Mouse (Mus musculus) hindbrain, embryonic 11.5 days (tissue): ENCODE measurements around the gene 3110040M04Rik. TPM values are rescaled to one million over a fixed set of nuclear protein-coding genes. Genes with fewer than 3 reads are reported as not detected.

Source experiments
- ATAC-seq: fragments of 200-750 bp; cut with Nextera tagmentation; 2 replicates; pipeline ENCODE4 v1.8.0; 2017; ENCODE audit warnings: mild to moderate bottlenecking, moderate TSS enrichment, moderate library complexity; ENCODE audit not compliant: low FRiP score
- DNase-seq: peaks from one replicate; pipeline ENCODE4 v3.0.0-alpha.2; 2015; ENCODE audit warnings: low spot score
- H3K27ac ChIP-seq: fragments of 300-500 bp; sonication (generic); 2 replicates; pipeline ENCODE4 v1.5.1; 2014; ENCODE audit warnings: mild to moderate bottlenecking, low read depth, low read length
- H3K27me3 ChIP-seq: fragments of 300-500 bp; sonication (generic); 2 replicates; pipeline ENCODE4 v1.6.1; 2014; ENCODE audit warnings: mild to moderate bottlenecking, low read length, moderate library complexity, mixed read lengths; ENCODE audit not compliant: control insufficient read depth, insufficient read depth
- H3K36me3 ChIP-seq: fragments of 300-500 bp; sonication (generic); 2 replicates; pipeline ENCODE4 v1.6.1; 2014; ENCODE audit warnings: mild to moderate bottlenecking, low read length, moderate library complexity, mixed read lengths; ENCODE audit not compliant: control insufficient read depth, insufficient read depth
- H3K4me1 ChIP-seq: fragments of 300-500 bp; sonication (generic); replicated peaks from 2 replicates; pipeline ENCODE4 v1.6.1; 2014; ENCODE audit warnings: low read length, mixed read lengths; ENCODE audit not compliant: control insufficient read depth, insufficient read depth
- H3K4me2 ChIP-seq: fragments of 300-500 bp; sonication (generic); replicated peaks from 2 replicates; pipeline ENCODE4 v1.6.1; 2014; ENCODE audit warnings: mild to moderate bottlenecking, low read depth, low read length
- H3K4me3 ChIP-seq: fragments of 300-500 bp; sonication (generic); 2 replicates; pipeline ENCODE4 v1.5.1; 2014; ENCODE audit warnings: low read depth, low read length
- H3K9ac ChIP-seq: fragments of 300-500 bp; sonication (generic); 2 replicates; pipeline ENCODE4 v1.6.1; 2014; ENCODE audit warnings: low read depth, low read length
- H3K9me3 ChIP-seq: fragments of 300-500 bp; sonication (generic); 2 replicates; pipeline ENCODE4 v1.6.1; 2016; ENCODE audit warnings: low read length; ENCODE audit not compliant: control insufficient read depth
- WGBS: fragments of 180-500 bp; shearing (Covaris S2); extraction: QIAGEN DNeasy Blood & Tissue Kit; methylation state at CpG from one replicate; pipeline ENCODE4 v1.1.7; 2014; 5-methylcytosine and 5-hydroxymethylcytosine counted together
- polyA plus RNA-seq: library from polyadenylated mRNA; unstranded; fragments of >200 nt; fragmentation: Nextera tagmentation; extraction: Ambion mirVana; gene quantifications from 2 replicates; pipeline ENCODE4 v1.2.1, GENCODE M21; 2014

Gene 3110040M04Rik
- polyA plus RNA-seq, 1 experiment from 2014 or later = 0.57 TPM

DNA sequence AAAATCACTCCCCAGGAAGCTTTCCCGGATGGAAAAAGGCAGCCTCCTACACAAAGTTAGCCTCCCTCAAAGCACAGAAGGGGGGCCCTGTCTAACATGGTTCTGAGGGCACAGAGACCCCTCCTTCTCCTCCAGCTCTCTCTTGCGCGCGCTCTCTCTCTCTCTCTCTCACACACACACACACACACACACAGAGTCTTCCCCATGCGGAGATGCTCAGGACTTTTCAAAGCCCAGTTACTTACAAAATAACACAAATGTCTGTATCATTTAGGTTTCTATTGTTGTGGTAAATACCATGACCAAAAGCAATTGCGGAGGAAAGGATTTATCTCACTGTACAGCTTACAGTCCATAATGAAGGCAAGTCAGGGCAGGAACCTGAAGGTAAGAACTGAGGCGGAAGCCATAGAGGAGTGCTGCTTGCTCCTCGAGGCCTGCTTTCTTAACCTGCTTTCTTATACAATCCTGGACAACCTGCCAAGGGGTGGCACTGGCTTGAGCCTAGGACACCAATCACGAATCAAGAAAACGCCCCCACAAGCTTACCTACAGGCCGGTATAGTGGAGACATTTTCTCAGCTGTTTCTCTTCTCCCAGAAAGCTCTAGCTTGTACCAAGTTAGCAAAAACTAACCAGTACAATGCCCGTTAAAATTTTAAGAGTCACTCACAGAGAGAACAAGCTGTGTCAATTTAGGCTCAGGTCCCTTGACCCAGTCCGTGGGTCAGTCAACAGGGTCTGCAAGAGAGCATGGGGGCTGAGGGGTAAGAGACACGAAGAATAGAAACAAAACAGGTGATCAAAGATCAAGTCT lies 47.5 kb downstream of the 3110040M04Rik start:
- Histone ChIP-seq H3K4me1 (no peaks in the 10 kb centered on the region), H3K36me3 (no peaks in the 10 kb centered on the region), H3K27ac (no peak overlapping the region), H3K4me3 (no peak overlapping the region), H3K4me2 (no peak overlapping the region), H3K9ac (no peak overlapping the region), H3K27me3 (no peaks in the 10 kb centered on the region; the same call in 1 of the 2 replicates), H3K9me3 (no peaks in the 10 kb centered on the region)
- 81% methylated on average over 14 of the region's 14 CpGs for WGBS
- ATAC-seq (no peak), DNase-seq (no peak)

Other genes with a start within 250 kb of the 3110040M04Rik start
- gene Hmcn1, start 210.7 kb upstream of the 3110040M04Rik start, polyA plus RNA-seq = 9.7 and 13.5 TPM in 2 replicates
- gene Gm47985, start 21.6 kb upstream of the 3110040M04Rik start, polyA plus RNA-seq = 0.25 and 0.91 TPM in 2 replicates
- gene Gm8947, start 11.7 kb upstream of the 3110040M04Rik start, polyA plus RNA-seq = 0.27 TPM in 1 of 2 replicates, not detected in the other
- 0.20 TPM in 1 of 2 replicates, not detected in the other for gene Gm47995, start 5.7 kb upstream of the 3110040M04Rik start, polyA plus RNA-seq
- gene Gm47996, start 6.0 kb downstream of the 3110040M04Rik start, polyA plus RNA-seq = 0.42 and 0.45 TPM in 2 replicates
- 340 and 415 TPM in 2 replicates for gene Ivns1abp, start 140.4 kb downstream of the 3110040M04Rik start, polyA plus RNA-seq
- gene Swt1, start 224.3 kb downstream of the 3110040M04Rik start, polyA plus RNA-seq = 23.7 and 27.6 TPM in 2 replicates
- 59.3 and 63.8 TPM in 2 replicates for gene Trmt1l, start 224.4 kb downstream of the 3110040M04Rik start, polyA plus RNA-seq